Mouse (Mus musculus) embryo, embryonic 11 days (tissue): Measurements from ENCODE around the gene Diexf.

Experiments
- DNase-seq: peaks from one replicate; pipeline ENCODE4 v3.0.0-alpha.2; 2015

The Diexf gene

DNA sequence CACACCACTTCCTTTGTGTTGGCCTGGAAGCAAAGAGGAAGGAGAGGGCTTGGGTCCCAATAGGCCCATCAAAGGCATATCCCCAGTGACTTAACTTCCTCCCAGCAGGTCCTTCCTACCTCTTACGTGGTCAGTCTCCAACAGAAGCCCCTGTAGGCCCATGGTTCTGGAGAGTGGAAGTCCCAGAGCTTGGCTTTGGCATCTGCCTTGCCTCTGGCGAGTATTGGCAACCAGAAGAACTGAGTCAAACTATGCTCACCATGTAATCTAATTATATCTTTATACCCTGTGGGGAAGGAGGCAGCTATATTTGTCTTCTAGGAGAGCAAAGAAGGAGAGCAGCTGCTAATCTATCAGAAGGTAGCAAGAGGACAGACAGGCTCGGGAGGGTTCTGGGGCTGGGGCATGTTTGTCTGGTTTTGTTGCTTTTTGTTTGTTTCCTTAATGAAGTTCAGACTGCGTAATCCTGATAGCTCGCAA is 44.5 kb downstream of the Diexf start:
- no peak for DNase-seq

DNA sequence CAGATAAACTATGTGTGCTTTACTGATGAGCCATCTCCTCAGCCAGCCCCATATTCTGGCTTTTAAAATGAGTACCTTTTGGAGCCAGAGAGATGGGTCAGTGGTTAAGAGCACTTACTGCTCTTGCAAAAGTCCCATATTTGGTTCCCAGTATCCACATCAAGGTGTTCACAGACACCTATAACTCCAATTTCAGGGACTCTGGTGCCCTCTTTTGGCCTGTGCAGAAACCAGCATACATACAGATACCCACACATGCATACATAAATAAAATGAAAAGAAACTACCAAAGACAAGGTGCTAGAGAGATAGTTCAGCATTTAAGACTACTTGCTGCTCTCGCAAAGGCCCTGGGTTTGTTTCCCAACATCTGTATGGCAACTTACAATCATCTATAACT is 46.1 kb downstream of the Diexf start:
- peak; percentile 10 for DNase-seq

DNA sequence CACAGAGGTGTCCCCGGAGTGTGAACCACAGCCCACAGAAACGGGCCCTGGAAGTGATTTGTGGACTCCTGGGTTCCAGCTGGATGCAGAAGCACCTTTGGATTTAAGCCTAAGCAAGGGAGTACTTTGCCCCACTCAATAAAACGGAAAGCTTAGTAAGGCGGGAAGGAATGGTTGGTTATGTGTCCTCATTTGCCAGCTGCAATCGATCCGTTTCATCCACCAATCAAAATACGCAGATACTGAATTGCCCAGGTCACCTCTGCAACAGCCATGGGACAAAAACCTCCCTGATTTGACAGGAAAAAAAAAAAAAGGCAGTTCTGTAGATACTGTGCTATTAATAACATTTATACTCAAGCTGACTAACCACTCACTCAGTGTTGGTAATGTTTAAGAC is 47.0 kb downstream of the Diexf start:
- DNase-seq, result no peak

DNA sequence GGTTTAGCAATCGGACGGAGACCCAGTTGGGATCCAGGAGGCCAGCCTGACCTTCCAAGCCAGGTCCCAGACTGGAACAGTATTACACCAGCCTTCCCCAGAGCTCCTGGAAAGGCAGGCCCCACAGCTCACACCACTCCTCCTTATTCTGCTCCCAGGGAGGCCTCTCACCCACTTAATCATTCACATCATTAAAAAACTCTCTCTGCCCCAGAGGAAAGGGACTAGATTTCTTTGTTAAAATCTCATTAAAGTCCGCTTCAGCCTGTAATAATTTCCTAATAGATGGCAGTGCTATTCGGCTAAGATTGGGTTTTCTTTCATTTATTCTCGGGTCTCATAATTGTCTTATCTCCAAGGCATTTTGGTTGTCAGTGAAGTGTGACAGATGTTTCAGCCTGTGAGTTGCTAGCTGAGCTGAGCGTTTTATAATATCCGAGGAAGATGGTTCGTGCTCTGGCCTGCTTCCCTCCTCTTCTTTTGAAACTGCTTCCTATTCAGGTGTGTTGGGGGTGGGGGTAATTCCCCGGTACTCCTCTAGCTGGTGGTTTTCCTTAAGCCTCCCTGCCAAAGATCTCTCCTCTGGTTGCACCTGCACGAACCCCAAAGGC is 47.7 kb downstream of the Diexf start:
- peak; percentile 5 for DNase-seq

DNA sequence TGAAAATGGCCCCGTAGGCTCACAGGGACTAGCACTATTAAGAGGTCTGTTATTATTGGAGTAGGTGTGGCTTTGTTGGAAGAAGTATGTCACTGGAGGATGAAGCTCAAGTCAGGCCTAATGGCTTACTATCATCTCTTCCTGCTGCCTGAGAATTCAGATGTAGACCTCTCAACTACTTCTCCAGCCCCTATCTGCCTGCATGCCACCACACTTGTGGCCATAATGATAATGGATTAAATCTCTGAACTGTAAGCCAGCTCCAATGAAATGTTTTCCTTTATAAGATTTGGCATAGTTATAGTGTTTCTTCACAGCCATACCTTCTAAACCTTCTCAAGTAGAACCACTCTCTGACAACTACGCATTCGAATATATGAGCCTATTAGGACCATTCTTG is 67.5 kb downstream of the Diexf start:
- DNase-seq, result no peak

DNA sequence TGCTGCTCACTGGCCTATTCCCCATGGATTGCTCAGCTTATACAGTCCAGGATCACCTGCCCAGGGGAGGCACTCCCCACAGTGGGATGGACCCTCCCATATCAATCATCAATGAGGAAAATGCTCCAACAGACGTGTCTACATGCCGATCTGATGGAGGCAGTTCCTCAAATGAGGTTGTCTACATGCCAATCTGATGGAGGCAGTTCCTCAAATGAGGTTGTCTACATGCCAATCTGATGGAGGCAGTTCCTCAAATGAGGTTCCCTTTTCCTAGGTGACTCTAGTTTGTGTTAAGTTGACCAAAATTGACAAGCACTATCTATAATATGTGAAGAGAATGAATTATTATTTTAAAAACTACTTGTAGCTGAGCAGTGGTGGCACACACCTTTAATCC is 69.9 kb downstream of the Diexf start:
- DNase-seq, result no peak

DNA sequence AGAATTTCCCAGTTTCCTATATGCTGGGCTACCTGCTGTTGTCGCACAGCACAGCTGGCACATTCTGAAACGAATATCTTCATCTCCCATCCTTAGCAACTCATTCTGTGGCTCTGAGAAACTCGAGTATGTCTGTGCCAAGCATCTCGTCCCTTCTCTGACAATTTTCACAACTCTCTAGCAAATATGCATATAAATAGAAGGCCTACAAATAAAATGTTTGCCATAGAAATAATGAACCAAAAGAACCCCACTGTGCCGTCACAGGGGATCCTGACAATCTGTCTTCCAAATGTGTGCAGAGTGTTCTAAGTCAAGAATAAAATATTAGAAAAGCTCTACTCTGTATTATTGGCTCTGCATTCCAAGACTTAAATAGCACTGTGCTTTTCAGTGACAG is 70.5 kb downstream of the Diexf start:
- DNase-seq, result no peak

DNA sequence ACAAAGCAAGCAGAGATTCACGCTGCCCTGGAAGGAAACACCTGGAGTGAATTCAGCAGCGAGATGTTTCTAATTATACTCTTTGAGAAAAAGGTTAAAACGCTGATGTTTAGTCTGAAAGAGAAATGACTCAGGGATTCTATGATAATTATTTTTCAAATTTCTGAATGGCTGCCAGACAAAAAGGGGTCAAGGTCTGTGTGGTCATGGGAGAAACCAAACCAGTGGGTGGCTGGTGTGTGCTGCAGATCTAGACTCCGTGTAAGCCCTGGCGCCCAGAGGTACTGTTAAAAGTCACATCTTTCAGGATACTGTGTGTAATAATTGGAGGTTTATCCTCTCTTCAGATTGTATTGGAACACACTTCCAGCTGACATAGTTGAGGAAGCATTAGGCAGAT is 75.7 kb downstream of the Diexf start:
- DNase-seq, result no peak

DNA sequence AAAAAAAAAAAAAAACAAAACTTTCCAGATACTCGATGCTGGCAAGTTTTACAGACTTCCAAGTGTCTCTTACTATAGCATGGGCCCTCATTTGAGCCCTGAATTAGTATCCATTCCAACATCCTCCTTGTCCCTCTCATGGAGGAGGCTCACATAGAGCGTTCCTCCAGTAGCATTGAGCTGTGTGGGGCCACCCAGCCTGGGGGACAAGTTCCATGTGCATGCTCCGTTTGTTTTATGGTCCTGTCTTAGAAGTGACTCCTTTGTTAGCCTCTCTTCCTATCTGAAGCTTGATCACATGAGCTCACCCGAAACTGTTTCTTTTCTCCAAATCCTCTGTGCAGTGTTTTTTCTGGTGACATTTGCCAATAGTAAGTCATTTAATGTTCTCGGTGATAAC is 77.0 kb downstream of the Diexf start:
- no peak for DNase-seq

DNA sequence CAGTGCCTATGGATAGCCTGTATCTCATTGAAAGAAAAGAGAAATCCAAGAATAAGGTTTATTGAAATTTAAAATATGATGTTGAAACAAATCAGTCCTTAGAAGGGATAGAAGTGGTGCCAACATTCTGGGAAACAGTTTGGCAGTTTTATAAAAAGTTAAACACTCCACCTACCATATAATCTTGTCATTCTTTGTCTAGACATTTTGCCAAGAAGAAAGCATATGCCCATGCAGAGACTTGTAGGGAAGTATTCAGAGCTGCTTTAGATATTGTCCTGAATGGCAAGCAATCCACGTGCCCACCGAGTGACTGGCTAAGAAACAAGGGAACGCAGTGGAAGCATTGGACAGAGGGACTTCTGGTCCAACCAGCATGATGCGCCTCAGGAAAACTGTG is 82.5 kb downstream of the Diexf start:
- no peak for DNase-seq

DNA sequence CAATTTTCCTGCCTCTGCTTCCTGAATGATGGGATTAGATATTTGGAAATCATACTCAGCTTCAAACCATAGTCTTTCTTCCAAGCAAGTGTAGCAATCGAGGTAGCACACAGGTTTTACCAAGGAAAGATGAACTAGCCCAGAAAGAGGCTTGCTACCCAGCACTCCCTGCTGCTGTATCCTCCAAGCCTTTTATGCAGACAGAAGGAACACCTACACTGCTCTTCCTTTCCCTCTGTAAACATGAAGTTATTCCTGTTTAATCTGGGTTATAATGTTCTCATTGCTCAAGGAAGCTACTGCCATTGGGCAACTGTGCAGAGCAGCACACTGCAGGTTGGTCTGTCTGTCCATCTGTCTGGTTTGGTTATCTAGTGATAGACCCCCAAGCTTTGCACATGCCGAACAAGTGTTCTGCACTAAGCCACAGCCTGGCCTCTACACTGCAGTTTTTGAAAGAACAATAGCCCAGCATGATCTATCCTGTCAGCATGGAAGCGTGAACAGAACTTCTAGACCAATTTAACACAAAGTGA is 87.2 kb downstream of the Diexf start:
- DNase-seq, result no peak
